Mouse (Mus musculus) lung, postnatal 0 days (tissue): ENCODE measurements around the gene Gid4.

Source experiments
- CTCF ChIP-seq: IDR thresholded peaks from 2 replicates; pipeline ENCODE4 v1.5.1; 2016; ENCODE audit warnings: antibody characterized with exemption, mild to moderate bottlenecking
- EP300 ChIP-seq: IDR thresholded peaks from 2 replicates; pipeline ENCODE4 v1.6.1; 2016; ENCODE audit warnings: antibody characterized with exemption, mild to moderate bottlenecking, control low read depth

GRCm38 (mm10) chr11:60406606-60407005, 10.3 kb upstream of the Gid4 start:
- TF ChIP-seq CTCF (no peak), EP300 (no peak)
